Mouse (Mus musculus): ENCODE results near the gene Glrx5. TPM values are rescaled to one million over a fixed set of nuclear protein-coding genes. Genes with fewer than 3 reads are reported as not detected.

Gene Glrx5
- total RNA-seq, 1 experiment from 2014 or later, result 9.1 TPM

DNA sequence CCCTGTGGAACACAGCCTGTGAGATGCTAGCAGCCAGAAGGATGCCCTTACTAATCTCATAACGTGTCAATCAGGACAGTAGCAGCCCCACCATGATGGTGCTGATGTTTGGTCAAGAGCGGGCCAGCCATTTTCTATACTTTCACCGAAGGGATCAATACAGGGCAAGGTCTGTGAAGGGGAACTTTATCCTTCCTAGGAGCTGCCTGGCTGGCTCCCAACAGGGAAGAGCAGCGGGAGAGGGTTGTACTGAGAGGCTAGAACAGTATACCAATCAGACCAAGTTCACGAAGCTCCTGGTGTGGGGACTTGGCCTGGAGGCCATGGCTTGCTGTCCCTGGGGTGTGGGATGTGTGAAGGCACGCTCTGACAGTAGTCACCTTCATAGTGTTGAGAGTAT lies 22.8 kb downstream of the Glrx5 start:
- no peak for ATAC-seq (ENCODE audit: extremely low read depth, insufficient number of reproducible peaks, low FRiP score, poor library complexity, severe bottlenecking)

DNA sequence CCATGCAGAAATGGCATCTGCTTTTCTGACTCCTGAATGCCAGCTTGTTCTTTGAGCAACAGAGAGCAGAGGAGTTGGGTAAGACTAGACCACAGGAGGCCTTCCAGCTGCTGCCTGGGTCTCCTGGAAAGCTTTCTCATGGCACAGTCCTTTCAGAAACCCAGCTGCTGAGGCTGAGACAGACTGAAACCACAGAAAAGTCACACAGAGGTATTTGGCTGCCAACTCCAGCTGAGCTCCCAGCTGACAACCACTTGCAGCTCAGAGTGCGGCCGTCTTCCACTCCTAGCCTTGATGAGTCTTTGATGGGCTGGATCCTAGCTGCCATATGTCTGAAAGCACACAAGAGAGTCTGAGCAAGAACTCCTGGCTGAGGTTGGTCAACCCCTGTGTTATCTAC lies 27.5 kb downstream of the Glrx5 start:
- no peak for ATAC-seq (ENCODE audit: extremely low read depth, insufficient number of reproducible peaks, low FRiP score, poor library complexity, severe bottlenecking)

DNA sequence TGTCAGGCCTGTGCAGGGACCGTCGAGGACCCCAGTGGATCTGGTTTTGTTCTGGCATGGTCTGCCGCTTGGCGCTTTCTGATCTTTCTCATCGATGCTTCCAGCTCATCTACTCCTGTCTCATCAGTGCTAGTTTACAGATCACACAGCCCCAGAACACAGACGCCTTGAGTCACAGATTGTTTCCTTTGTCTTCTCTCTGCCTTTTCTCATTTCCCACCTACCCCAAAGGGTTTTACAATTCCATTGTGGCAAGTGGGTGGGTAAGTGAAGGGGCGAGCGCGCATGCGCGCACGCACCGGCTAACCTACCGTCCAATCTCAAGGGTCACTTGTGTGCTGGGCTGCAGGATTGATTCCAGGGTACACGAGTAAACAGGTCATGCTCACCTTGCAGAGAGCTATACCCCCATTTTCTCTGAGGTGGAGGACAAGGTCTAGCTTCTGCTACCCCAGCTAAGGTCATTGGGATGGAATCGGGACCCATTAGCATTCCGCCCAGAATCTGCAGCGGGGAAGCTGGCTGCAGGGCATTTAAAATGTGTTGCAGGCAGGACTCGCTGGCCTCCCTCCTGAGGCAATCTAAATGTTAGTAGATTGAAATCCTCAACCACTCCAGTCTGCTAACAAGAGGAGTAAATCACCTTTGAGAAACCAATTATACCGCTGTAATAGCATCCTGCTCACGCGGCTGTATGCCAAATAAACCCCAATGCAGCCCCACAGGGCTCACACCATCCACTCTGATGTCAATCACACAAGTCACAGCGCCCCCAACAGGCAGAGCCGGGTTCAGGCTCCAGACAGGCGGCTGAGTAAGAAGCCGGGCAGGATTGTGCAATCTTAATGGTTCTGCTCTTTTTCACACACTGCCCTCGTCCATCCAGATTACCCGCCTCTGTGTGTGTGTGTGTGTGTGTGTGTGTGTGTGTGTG lies 31.0 kb downstream of the Glrx5 start:
- ATAC-seq (ENCODE audit: extremely low read depth, insufficient number of reproducible peaks, low FRiP score, poor library complexity, severe bottlenecking), result no peak

DNA sequence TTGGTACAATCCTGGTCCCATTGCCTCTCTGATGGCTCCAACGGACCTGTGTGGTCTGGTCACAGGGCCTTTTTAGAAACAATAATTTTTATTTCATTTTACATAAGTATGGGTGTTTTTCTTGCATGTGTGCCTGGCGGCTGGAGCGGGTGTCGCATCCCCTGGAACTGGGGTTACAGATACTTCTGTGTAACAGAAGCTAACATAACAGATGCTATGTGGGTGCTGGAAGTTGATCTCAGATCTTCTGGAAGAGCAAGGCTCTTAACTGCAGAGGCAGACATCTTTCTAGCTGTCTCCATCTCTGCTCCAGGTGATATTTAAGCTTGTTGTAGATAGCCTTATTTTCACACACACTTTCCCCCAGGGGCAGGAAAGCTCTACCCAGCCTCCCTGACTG lies 31.7 kb downstream of the Glrx5 start:
- no peak for ATAC-seq (ENCODE audit: extremely low read depth, insufficient number of reproducible peaks, low FRiP score, poor library complexity, severe bottlenecking)

DNA sequence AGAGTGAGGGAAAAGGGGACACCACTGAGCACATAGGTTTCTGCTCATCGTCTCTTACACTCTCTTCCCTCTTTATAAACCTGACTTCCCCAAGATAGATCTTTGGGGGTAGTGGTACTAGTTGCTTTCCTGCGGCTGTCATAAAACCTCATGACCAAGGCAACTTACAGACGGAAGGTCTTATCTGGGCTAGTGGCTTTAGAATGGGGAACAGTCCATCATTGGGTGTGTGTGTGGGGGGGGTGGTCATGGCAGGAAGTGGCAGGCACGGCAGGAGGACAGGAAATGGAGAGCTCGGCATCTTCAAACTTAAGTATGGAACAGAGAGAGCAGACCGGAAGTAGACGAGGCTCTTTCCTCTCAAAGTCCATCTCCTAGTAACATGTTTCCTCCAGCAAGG lies 32.6 kb downstream of the Glrx5 start:
- ATAC-seq (ENCODE audit: extremely low read depth, insufficient number of reproducible peaks, low FRiP score, poor library complexity, severe bottlenecking), result no peak

DNA sequence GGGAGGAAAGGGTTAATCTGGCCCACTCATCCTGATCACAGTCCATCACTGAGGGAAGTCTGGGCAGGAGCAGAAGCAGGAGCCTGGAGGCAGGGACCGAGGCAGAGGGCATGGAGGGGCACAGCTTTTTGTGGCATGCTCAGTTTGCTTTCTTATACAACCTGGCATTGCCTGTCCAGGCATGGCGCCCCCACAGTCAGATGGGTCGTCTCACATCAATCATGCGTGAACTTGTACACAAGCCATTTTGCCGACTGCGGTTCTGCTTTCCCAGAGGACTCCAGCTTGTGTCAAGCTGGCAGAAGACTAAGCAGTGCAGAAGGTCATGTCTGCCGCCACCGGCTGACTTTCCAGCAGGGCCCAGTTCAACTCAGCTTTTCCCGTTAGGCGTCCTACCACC lies 34.0 kb downstream of the Glrx5 start:
- no peak for ATAC-seq (ENCODE audit: extremely low read depth, insufficient number of reproducible peaks, low FRiP score, poor library complexity, severe bottlenecking)

DNA sequence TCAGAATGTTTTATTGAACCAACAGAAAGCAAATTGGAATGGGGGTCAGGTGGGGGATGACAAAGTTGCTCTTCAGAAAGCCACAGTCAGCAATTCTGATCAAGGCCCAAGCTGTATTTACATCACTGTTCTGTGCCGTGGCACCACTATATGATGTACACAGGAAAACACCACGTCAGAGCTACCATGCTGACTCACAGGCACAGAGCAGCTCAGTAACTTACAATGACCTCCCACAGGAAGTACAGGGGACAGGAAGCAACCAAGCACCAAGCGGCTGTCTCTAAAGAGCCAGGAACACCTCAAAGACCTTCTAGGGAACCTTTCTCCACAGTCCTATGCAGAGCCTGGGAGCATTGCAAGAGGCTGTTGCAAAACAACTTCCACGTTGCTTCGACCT lies 36.4 kb downstream of the Glrx5 start:
- ATAC-seq (ENCODE audit: extremely low read depth, insufficient number of reproducible peaks, low FRiP score, poor library complexity, severe bottlenecking), result no peak

DNA sequence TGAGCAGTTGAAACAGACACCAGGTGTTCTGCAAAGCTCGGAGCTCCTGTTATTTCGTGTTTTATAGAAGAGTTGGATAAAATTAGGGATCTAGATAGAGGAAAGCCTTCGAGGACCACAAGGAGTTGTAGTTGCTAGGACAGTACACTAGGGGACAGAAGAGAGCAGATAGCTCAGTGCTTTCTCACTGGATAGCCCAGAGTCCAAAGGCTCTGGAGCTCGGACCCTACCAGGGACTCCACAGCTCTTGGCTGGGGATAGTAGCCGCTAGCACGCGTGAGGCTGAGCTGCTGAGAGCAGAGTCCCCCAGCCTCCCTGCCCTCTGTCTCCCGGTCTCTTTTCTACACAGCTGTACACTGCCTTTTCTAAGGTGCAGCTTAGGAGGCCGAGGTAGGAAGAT lies 41.2 kb downstream of the Glrx5 start:
- no peak for ATAC-seq (ENCODE audit: extremely low read depth, insufficient number of reproducible peaks, low FRiP score, poor library complexity, severe bottlenecking)

DNA sequence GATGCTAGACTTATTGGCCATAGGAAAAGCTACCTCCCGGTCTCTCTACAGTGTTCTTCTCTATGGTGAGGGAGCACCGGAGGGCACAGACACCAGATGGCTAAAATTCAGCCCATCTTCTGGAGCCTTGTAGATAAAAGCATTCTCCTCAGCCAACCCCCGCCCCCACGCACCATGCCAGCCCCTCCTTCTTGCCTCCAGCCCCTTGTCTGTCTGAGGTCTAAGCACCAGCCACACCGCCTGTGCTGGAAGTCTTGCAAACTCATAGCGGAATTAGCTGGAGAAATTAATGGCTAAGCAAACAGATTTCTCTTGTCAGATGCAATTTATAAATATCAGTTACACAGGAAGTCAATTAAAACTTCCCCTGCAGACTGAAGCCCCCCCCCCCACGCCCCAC lies 43.0 kb downstream of the Glrx5 start:
- no peak for ATAC-seq (ENCODE audit: extremely low read depth, insufficient number of reproducible peaks, low FRiP score, poor library complexity, severe bottlenecking)

DNA sequence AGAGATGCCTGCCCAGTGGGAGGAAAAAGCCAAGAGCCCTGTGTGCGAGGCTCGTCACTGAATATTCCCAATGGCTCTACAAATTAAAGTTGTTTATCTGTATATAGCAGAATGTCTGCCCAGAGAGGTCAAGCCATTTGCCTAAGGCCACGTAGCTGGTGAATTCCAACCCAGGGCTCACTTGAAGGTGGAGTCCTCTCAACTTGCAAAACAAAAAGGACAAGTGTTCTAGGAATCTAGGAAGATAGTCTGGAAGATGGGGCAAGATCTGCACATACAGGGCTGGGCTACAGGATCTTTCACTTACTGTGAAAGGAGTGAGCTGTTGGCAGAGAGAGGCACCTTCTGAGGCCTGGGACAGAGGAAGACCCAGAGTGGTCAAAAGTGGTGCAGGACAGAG lies 44.0 kb downstream of the Glrx5 start:
- no peak for ATAC-seq (ENCODE audit: extremely low read depth, insufficient number of reproducible peaks, low FRiP score, poor library complexity, severe bottlenecking)

DNA sequence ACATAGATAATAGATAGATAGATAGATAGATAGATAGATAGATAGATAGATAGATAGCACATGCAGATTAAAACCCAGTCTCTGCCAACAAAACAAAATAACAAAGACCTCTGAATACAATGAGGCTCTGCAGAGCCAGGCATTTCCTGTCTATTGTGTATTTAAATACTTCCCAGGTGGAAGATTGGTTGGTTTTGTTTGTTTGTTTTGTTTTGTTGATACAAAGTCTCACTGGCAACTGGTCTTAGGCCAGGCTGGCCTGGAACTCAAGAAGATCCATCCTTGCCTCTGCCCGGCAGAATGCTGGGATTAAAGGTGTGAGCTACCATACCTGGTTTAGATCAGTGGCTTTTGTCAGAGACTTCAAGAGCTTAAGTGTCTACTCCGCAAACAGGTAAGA lies 44.7 kb downstream of the Glrx5 start:
- no peak for ATAC-seq (ENCODE audit: extremely low read depth, insufficient number of reproducible peaks, low FRiP score, poor library complexity, severe bottlenecking)

DNA sequence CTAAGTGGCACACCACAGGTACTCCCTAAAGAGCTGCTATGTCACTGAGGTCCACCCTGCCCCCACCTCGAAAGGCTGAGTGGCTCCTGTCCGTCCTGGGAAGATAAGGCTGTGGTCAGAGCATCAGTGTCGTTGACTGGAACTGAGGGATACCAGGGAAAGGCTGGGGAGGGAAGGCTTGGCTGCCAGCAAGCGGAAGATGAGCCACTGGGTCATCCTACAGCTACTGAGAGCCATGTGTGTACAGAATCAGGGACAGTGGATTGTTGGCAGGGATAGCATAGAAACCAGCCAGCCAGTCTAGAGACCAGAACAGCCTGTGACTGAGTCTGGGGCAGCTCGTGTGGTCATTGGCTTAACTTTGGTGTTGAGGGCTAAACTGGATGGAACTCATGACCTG lies 51.7 kb downstream of the Glrx5 start:
- no peak for ATAC-seq (ENCODE audit: extremely low read depth, insufficient number of reproducible peaks, low FRiP score, poor library complexity, severe bottlenecking)

DNA sequence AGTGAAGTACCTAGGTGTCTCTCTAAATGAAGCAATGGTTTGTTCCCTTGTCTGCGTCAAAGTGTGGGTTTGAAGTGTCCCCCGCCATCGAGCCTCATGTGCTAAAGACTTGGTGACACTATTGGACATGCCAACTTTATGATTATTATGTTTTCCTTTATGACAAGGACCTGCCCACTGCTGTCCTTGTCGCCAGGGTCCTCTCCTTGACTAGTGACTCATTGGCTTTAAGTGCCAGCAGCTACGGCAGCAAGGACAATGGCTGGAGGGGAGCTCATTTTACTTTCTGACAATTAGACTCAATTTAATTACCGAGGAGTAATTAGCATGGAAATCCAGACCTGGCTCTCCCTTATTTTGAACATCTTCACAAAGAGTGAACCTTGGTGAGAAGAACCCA lies 52.3 kb downstream of the Glrx5 start:
- ATAC-seq (ENCODE audit: extremely low read depth, insufficient number of reproducible peaks, low FRiP score, poor library complexity, severe bottlenecking), result no peak

DNA sequence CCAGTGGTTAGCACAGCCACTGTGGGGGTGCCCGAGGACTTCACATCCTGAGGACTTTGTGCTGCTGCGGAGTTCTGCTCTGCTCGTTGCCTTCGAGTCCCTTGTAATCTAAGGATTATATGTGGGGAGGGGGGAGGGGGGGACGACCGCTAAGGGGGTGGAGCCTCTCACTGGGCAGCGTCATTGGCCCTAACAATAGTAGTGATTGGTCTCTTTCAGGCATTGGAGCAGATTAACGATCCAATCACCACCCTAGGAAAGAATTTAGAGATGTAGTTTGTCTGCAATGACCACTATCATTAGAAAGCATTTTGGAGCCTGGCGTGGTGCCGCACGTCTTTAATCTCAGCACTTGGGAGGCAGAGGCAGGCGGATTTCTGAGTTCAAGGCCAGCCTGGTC lies 52.8 kb downstream of the Glrx5 start:
- no peak for ATAC-seq (ENCODE audit: extremely low read depth, insufficient number of reproducible peaks, low FRiP score, poor library complexity, severe bottlenecking)

DNA sequence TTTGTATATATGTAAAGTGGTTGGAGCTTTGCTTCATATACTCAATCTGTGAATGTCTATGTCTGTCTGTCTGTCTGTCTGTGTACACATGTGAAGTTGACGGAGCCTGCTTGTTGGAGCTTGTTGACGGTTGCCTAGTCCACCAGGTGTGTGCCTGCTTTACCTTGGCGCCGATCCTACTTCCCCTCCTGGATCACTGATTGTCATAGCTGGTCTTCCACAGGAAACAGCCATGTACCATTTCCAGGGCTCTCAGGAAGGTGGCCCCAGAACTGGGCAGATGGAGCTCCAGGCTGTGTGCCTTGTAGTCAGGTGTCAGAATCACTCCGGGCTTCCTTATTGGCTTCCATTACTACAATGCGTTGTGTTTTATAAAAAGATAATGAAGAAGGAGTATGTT lies 54.3 kb downstream of the Glrx5 start:
- no peak for ATAC-seq (ENCODE audit: extremely low read depth, insufficient number of reproducible peaks, low FRiP score, poor library complexity, severe bottlenecking)

DNA sequence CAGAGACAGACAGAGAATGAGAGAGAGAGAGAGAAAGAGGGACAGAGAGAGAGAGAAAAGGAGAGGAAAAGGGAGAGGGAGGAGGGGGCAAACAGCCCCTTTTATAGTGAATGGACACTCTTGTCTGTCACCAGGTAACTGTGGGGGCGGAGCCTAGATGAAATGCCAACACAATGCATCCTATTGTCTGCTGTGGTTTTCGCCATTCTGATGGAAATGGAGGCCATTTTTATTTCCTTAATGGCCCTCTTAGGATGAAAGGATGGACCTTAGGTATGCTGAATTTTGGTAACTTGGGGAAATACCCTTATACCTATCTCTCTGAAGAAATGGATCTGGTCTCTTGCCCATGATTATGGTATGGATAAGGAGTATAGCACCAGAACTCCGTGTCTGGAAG lies 54.9 kb downstream of the Glrx5 start:
- no peak for ATAC-seq (ENCODE audit: extremely low read depth, insufficient number of reproducible peaks, low FRiP score, poor library complexity, severe bottlenecking)

DNA sequence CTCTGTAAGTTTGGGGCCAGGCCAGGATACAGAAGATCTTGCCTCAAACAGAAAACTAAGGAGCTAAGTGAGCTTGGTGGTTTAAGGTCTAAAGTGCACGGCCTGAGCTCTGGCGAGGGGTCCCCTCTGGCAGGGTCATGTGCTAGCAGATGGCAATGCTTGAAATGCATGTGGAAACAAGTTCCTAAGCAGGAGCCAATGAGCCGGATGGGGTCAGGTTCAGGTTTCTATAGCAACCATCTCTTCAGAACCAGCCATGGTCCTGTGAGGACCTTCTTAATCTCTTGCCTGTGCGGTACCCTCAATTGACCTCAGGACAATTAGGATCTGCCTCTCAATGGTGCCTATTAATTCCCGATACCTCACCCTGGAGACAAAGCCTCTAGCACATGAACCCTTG lies 56.7 kb downstream of the Glrx5 start:
- ATAC-seq (ENCODE audit: extremely low read depth, insufficient number of reproducible peaks, low FRiP score, poor library complexity, severe bottlenecking), result no peak

DNA sequence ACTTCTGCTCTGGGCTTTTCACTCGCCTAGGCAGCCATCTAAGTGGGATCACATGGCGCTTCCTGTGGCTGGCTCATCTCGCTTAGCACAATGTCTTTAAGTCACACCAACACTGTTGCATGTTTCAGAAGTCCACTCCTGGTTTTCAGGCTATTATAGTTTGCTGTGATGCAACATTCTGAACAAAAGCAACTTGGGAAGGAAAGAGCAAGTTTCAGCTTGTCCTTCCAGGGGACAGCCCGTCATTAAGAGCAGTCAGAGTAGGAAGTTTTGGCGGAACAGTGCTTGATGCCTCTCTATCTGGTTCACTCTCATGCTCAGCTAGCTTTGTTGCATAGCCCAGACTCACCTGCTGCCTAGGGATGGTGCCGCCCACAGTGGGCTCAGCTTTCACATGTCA lies 59.1 kb downstream of the Glrx5 start:
- ATAC-seq (ENCODE audit: extremely low read depth, insufficient number of reproducible peaks, low FRiP score, poor library complexity, severe bottlenecking), result no peak

Data from neutrophil, adult 5-6 weeks (primary cell).